Mouse (Mus musculus) monocyte, adult 5-6 weeks (primary cell): ENCODE measurements around the gene Dok5. TPM values are rescaled to one million over a fixed set of nuclear protein-coding genes. Genes with fewer than 3 reads are reported as not detected.

Experiments
- ATAC-seq: fragments of 153-309, 156-312 bp; replicated peaks from 2 replicates; pipeline ENCODE4 v1.8.0; 2017; ENCODE audit warnings: mild to moderate bottlenecking; ENCODE audit not compliant: low TSS enrichment, insufficient number of reproducible peaks, severe bottlenecking, poor library complexity, low FRiP score
- total RNA-seq: library from RNA; stranded (forward); fragments of 200-1000, 200-491, 200-594 nt; gene quantifications from 3 replicates; pipeline ENCODE4 v1.2.3, GENCODE M21; 2017

The Dok5 gene
- total RNA-seq, 1 experiment from 2014 or later, result not detected

GRCm38 (mm10) chr2:170837824-170838557, 106.4 kb downstream of the Dok5 start:
- no peak for ATAC-seq

DNA sequence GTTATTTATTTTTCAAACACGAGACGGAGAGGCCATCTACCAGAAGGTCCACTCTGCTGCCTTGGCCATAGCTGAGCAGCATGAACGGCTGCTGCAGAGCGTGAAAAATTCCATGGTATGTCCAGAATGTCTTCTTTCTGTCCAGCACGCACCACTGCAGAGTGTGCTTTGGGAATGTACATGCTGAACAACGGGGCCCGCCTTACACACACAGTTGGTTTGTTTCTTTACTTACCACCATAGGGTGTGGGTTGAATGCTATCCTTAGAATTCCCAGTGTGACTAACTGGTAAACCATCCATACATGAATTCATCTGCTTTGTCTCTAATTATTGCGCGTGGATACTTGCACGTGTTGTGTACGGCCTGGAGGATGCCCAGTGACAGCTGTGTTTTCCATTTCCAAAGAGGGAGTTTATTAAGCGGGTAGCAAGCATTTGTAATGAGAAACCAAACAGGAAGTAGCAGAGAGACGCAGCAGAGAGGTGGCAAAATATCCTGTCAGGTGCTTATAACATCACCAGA, 109.9 kb downstream of the Dok5 start:
- ATAC-seq, result no peak

DNA sequence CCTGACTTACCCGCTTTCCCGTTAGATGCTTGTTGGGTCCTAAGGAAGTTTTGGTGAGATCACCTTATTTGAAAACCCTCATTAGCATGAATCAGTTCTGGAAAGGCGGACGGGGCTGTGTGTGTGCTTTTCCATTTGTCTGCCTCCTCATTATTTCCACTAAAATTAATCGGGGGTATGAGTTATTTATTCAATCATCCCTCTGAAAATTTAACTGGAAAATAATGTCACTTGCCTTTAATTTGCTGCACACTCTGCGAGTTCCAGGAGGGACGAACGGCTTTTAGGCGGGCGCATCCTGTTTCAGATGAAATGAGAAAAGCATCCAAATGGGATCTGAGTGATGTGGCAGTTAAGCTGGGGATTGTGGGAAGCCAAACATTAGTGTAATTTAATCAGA, 113.9 kb downstream of the Dok5 start:
- no peak for ATAC-seq

- ATAC-seq, result no peak
Observed at GRCm38 (mm10) chr2:170850058-170850457, 118.5 kb downstream of the Dok5 start.

GRCm38 (mm10) chr2:170852337-170852736, 120.7 kb downstream of the Dok5 start:
- ATAC-seq, result no peak

GRCm38 (mm10) chr2:170855210-170855609, 123.6 kb downstream of the Dok5 start:
- ATAC-seq, result no peak

GRCm38 (mm10) chr2:170856085-170856484, 124.5 kb downstream of the Dok5 start:
- ATAC-seq, result no peak

DNA sequence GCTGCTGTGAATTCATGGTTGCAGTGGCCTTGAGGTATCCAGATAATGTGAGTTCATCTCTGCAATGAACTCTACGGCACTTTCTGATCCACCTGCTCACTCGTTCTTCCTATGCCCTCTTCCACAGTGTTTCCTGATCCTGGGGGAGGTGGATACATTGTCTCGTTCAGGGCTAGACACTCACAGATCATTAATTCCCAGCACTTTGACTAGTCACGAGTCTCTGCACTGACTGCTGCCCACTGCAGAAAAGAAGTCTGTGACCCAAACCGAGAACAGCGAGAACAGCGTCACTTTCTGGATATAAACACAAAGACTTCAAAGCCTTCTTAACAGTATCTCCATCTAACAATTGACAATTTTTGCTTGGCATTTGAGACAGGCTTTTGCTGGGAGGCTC, 125.9 kb downstream of the Dok5 start:
- ATAC-seq, result no peak

GRCm38 (mm10) chr2:170858640-170859039, 127.0 kb downstream of the Dok5 start:
- ATAC-seq, result no peak

- no peak for ATAC-seq
Observed at GRCm38 (mm10) chr2:170860576-170860975, 129.0 kb downstream of the Dok5 start.

GRCm38 (mm10) chr2:170862799-170863198, 131.2 kb downstream of the Dok5 start:
- no peak for ATAC-seq

GRCm38 (mm10) chr2:170863201-170863600, 131.6 kb downstream of the Dok5 start:
- ATAC-seq, result no peak

DNA sequence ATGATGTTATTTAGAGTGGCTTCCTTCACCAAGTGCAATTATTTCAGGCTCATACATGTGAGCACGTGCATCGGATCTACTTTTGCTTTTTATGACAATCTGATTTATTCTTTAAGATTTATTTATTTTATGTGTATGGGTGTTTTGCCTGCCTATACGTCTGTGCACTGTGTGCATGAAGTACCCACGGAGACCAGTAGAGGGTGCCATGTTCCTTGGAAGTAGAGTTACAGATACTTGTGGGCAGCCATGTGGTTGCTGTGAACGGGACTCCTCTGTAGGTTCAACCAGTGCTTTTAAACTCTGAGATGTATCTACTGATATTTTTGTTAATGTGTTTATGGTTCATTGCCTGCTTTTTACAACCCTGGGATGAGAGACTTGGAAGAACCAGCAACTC, 132.4 kb downstream of the Dok5 start:
- no peak for ATAC-seq

- no peak for ATAC-seq
Observed at GRCm38 (mm10) chr2:170864820-170865219, 133.2 kb downstream of the Dok5 start.

GRCm38 (mm10) chr2:170870566-170870965, 139.0 kb downstream of the Dok5 start:
- ATAC-seq, result no peak

DNA sequence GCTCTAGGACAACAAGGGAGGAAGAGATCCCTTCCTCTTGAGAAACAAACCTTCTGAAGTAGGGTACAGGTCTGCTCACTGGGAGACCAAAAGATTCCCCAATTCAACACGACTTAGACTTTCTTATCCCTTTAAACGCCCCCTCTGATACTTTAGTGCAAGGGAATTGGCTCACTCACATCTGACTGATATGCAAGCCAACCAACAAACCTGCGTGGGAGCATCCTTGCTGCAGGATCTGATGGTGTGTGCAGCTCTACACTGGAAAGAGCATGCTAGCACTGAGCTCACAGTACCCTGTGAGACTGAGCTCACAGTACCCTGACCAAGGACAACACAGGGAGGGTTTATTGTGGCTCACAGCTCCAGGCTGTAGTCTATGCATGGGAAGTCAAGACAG, 139.9 kb downstream of the Dok5 start:
- ATAC-seq, result 0 out of 2 replicates have a peak, but pooled peaks have one; percentile 28

GRCm38 (mm10) chr2:170873382-170873781, 141.8 kb downstream of the Dok5 start:
- no peak for ATAC-seq

DNA sequence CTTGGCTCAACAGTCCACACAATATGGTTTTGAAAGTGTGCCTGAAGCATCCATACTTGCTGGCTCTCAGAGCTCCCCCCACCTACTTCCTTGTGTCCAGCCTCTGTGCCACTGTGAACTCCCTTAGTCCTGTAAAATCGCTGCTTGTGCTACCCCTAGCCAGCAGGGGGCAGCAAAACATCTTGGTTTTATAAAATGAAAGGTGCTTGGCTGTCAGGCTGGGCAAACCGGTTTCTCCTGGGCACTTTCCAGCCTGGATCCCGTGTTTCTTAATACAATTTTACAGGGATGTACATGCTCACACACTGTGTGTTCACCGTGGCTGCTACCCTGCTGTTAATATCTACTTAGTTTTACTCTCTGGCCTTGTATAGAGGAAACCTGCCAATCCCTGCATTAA, 145.9 kb downstream of the Dok5 start:
- no peak; the same call in 1 of the 2 replicates for ATAC-seq

DNA sequence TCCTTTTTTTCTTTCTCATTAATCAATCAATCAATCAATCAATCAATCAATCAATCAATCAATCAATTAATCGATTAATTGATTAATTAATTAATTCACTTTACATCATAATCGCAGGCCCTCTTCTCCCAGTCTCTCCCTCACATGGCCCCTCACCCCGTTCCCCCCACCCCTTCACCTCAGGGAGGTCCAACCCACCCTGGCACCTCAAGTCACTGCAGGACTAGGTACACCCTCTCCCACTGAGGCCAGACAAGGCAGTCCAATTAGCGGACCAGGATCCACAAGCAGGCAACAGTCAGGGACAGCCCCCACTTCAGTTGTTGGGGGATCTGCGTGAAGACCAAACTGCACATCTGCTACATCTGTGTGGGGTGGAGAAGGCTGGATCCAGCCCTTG, 146.3 kb downstream of the Dok5 start:
- no peak for ATAC-seq

- no peak for ATAC-seq
Observed at GRCm38 (mm10) chr2:170884209-170884801, 152.7 kb downstream of the Dok5 start.
